Mouse (Mus musculus) T-helper 17 cell (primary cell): ENCODE measurements around the gene Gdf9.
"Not testable (repeated sequence)": the region's sequence is repeated elsewhere in the genome, so short reads cannot be mapped to it uniquely, and the experiment has no call there.

ENCODE experiments used
- in situ Hi-C, 2 experiments: fragments of 300-600 bp; cut with MboI, MseI; formaldehyde crosslinking; loops; 1 replicate in 1 of 2; 2 replicates in 1 of 2; pipeline ENCODE4 v1.15.1; 2025; ENCODE audit warnings: high pct_unique_total_duplicates in 2 of 2

Gene Gdf9

GRCm38 (mm10) chr11:53430670-53431346, at the start of gene Gdf9, which contains the start of gene Uqcrq:
Gene Gdf9 (plus strand): TSS chr11:53431023.
Gene Uqcrq (minus strand): TSS chr11:53430831.
- in situ Hi-C loops = no loop called here

- in situ Hi-C loops = loop anchor here in 1 of 2 experiments (10.0 kb wide), 1 partner anchor 969 kb away; no protein-coding TSS in a partner anchor
Measured at GRCm38 (mm10) chr11:53383758-53384428, 46.9 kb upstream of the Gdf9 start.

GRCm38 (mm10) chr11:53393856-53394255, 37.0 kb upstream of the Gdf9 start:
- in situ Hi-C loops = no loop called here

- in situ Hi-C loops = loop anchor here (5.0 kb wide), 2 partner anchors 126 to 136 kb away; no protein-coding TSS in a partner anchor
Measured at GRCm38 (mm10) chr11:53403638-53404037, 27.2 kb upstream of the Gdf9 start.

- in situ Hi-C loops = loop anchor here in 1 of 2 experiments (5.0 kb wide), 1 partner anchor 124 kb away; no protein-coding TSS in a partner anchor
Measured at GRCm38 (mm10) chr11:53411738-53412137, 19.1 kb upstream of the Gdf9 start.

GRCm38 (mm10) chr11:53413871-53414270, 17.0 kb upstream of the Gdf9 start:
- in situ Hi-C loops = loop anchor here in 1 of 2 experiments (5.0 kb wide), 1 partner anchor 127 kb away; no protein-coding TSS in a partner anchor

GRCm38 (mm10) chr11:53418048-53418447, 12.8 kb upstream of the Gdf9 start:
- in situ Hi-C loops = no loop called here

GRCm38 (mm10) chr11:53423036-53423435, 7.8 kb upstream of the Gdf9 start, which contains the start of gene Leap2:
Gene Leap2 (minus strand): TSS chr11:53423170.
- in situ Hi-C loops = no loop called here

GRCm38 (mm10) chr11:53424826-53425225, 6.0 kb upstream of the Gdf9 start:
- in situ Hi-C loops = no loop called here

- in situ Hi-C loops = no loop called here
Measured at GRCm38 (mm10) chr11:53425251-53425650, 5.6 kb upstream of the Gdf9 start.

GRCm38 (mm10) chr11:53425711-53426255, 5.0 kb upstream of the Gdf9 start:
- in situ Hi-C loops = no loop called here

GRCm38 (mm10) chr11:53426914-53427313, 3.9 kb upstream of the Gdf9 start:
- in situ Hi-C loops = not testable (repeated sequence)

- in situ Hi-C loops = no loop called here
Measured at GRCm38 (mm10) chr11:53427993-53428715, 2.7 kb upstream of the Gdf9 start.

- in situ Hi-C loops = no loop called here
Measured at GRCm38 (mm10) chr11:53428716-53429057, 2.1 kb upstream of the Gdf9 start.

GRCm38 (mm10) chr11:53429182-53429581, 1.6 kb upstream of the Gdf9 start:
- in situ Hi-C loops = no loop called here

GRCm38 (mm10) chr11:53430300-53430669, 538 bp upstream of the Gdf9 start:
- in situ Hi-C loops = no loop called here

- in situ Hi-C loops = no loop called here
Measured at GRCm38 (mm10) chr11:53431347-53432056, 679 bp downstream of the Gdf9 start.

GRCm38 (mm10) chr11:53433057-53433456, 2.2 kb downstream of the Gdf9 start:
- in situ Hi-C loops = no loop called here

- in situ Hi-C loops = no loop called here
Measured at GRCm38 (mm10) chr11:53435504-53435903, 4.7 kb downstream of the Gdf9 start.

GRCm38 (mm10) chr11:53436338-53436737, 5.5 kb downstream of the Gdf9 start:
- in situ Hi-C loops = no loop called here

- in situ Hi-C loops = no loop called here
Measured at GRCm38 (mm10) chr11:53441921-53442320, 11.1 kb downstream of the Gdf9 start.
